Mouse (Mus musculus) small intestine, adult 10 weeks (tissue): ENCODE measurements around the gene Vmn2r60. TPM values are rescaled to one million over a fixed set of nuclear protein-coding genes. Genes with fewer than 3 reads are reported as not detected.

Experiments
- polyA plus RNA-seq: library from polyadenylated mRNA; stranded (reverse); fragments of 350-450 nt; fragmentation: Illumina TruSeq; extraction: RNeasy Lipid Tissue Mini Kit (QIAGEN cat#74804); gene quantifications from one replicate; pipeline ENCODE4 v1.2.3, GENCODE M21; 2014; ENCODE audit warnings: low replicate concordance

The Vmn2r60 gene
- not detected for polyA plus RNA-seq

DNA sequence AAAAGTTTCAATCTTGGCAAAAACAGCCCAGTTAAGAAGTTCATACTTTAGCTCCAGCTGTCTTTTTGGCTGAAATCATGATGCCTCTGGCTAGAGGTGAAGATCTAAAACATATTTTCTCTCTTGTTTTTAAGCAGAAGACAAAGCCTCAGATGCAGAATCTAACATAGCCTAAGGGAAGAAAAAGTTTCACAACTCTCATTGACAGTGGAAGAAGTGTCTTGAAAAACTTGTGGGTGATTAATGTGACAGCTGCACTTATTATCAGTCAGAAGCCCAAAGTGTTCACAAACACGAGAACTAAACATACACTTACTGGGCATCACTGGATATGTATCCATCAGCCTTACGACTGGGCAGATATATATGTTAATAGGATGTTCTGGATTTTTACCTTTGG, at the start of gene Vmn2r60:
TSS of gene Vmn2r60 (plus strand) at position 301 of the 400 bp plus-strand sequence.

DNA sequence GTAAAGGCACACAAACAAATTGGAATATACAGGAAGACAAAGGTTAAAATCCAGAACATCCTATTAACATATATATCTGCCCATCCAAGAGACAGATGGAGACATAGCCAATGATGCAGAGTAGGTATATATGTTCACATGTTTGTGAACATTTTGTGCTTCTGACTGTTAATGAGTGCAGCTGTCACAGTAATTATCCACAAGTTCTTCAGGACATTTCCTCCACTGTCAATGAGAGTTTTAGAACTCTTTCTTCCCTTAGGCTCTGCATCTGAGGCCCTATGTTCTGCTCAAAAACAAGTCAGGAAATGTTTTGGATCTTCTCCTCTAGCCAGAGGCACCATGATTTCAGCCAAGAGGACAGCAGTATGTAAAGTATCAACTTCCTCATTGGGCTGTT, 48.6 kb upstream of the Vmn2r60 start, which contains the start of gene Vmn2r59:
TSS of gene Vmn2r59 (minus strand) at position 101 of the 400 bp plus-strand sequence.

Other genes with a start within 250 kb of the Vmn2r60 start
- not detected for gene Vmn2r58, start 235.1 kb upstream of the Vmn2r60 start, polyA plus RNA-seq
- gene Vmn2r59, start 48.7 kb upstream of the Vmn2r60 start, polyA plus RNA-seq: not detected
- gene Vmn2r61, start 152.3 kb downstream of the Vmn2r60 start, polyA plus RNA-seq: not detected